Mouse (Mus musculus): ENCODE measurements around the gene Htr2c. TPM values are rescaled to one million over a fixed set of nuclear protein-coding genes. Genes with fewer than 3 reads are reported as not detected.

Htr2c gene
- 0.09 and 0.22 TPM in 2 replicates for polyA plus RNA-seq (2016; fragmentation: Nextera tagmentation; extraction: Ambion mirVana)

GRCm38 (mm10) chrX:146962258-146962913 lies at the start of gene Htr2c:
TSS of gene Htr2c (plus strand) at chrX:146962513.
- H3K4me1 ChIP-seq: no peaks in the 10 kb centered on the region
- no peak for DNase-seq (ENCODE audit: extremely low spot score, low spot score)
- no peaks in the 10 kb centered on the region for H3K9me3 ChIP-seq
- WGBS: 18% methylated on average over 27 of the region's 27 CpGs
- peak within 1 kb of the TSS; percentile 52 for H3K4me3 ChIP-seq
- peaks cover 62% of the 10 kb centered on the region for H3K27me3 ChIP-seq (ENCODE audit: poor library complexity, severe bottlenecking)
- no peaks in the 10 kb centered on the region for H3K36me3 ChIP-seq (replicated peaks)
- H3K27ac ChIP-seq: no peak within 1 kb of the TSS

- 85% methylated on average over 1 of the region's 1 CpGs for WGBS
- Histone ChIP-seq H3K9me3 (no peaks in the 10 kb centered on the region), H3K27me3 (ENCODE audit: poor library complexity, severe bottlenecking) (no peaks in the 10 kb centered on the region), H3K27ac (no peak overlapping the region), H3K4me3 (no peak overlapping the region), H3K4me1 (no peaks in the 10 kb centered on the region), H3K36me3 (replicated peaks) (no peaks in the 10 kb centered on the region)
- no peak for DNase-seq (ENCODE audit: extremely low spot score, low spot score)
Observed at GRCm38 (mm10) chrX:146928251-146928650, 34.1 kb upstream of the Htr2c start.

DNA sequence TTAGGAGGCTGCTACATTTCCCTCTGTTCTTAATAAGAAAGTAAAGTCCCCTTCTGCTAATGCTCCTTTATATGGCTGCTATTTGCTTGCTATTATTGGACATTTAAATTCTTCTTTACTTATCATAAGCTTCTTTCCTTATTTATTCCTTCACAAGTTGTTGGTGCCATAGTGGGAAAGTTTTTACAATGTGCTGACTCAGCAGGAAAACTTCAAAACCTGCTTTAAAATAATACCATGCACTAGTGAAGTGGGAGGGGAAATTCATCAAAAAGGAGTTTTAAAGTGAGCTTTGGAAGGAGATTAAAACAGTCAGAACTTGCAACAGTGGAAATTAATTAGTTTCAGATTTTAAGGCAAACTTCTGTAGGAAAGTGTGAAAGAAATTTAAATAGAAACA lies 26.0 kb upstream of the Htr2c start:
- no peaks in the 10 kb centered on the region for H3K9me3 ChIP-seq
- no peak overlapping the region for H3K4me3 ChIP-seq
- no peaks in the 10 kb centered on the region for H3K27me3 ChIP-seq (ENCODE audit: poor library complexity, severe bottlenecking)
- H3K4me1 ChIP-seq: no peaks in the 10 kb centered on the region
- H3K27ac ChIP-seq: no peak overlapping the region
- H3K36me3 ChIP-seq (replicated peaks): no peaks in the 10 kb centered on the region
- no peak for DNase-seq (ENCODE audit: extremely low spot score, low spot score)

DNA sequence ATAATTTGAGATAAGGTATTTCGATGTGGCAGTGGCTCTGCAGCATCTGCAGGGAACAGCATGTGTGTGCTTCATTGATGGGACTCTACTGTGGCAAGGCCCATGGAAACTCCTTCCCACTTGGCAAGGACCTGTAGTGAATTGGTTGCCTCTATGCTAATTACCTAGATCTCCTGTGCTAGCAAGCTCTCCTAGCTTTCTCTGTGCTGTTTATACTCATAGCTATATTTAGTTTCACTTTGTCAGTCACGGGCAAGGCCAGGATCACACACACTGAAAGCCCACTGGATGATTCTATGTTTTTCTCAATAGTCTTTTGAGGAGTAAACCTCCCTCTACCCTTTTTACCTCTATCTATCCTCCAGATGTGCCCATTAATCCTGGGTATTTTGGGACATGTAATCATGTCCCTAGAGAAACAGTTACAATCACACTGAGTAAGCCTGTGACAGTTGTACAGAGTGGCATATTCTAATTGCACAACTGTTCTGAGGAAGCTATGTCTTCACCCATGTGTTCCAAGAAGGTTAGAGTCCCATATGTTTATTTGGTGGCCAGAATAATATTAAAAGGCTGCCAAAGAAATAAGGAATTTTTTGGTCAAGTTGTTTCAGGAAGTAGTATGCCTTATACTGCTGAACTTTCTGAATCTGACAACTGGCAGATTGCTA lies 16.0 kb upstream of the Htr2c start:
- H3K4me1 ChIP-seq: no peaks in the 10 kb centered on the region
- WGBS: 84% methylated on average over 2 of the region's 2 CpGs
- no peaks in the 10 kb centered on the region for H3K27me3 ChIP-seq (ENCODE audit: poor library complexity, severe bottlenecking)

GRCm38 (mm10) chrX:146946996-146947395 lies 15.3 kb upstream of the Htr2c start:
- Histone ChIP-seq H3K9me3 (no peaks in the 10 kb centered on the region), H3K27ac (no peak overlapping the region), H3K36me3 (replicated peaks) (no peaks in the 10 kb centered on the region), H3K27me3 (ENCODE audit: poor library complexity, severe bottlenecking) (no peaks in the 10 kb centered on the region), H3K4me3 (no peak overlapping the region), H3K4me1 (no peaks in the 10 kb centered on the region)
- DNase-seq (ENCODE audit: extremely low spot score, low spot score): no peak

More for the DNA sequence above, 16.0 kb upstream of the Htr2c start:
- H3K36me3 ChIP-seq (replicated peaks): no peaks in the 10 kb centered on the region
- no peaks in the 10 kb centered on the region for H3K9me3 ChIP-seq
- no peak overlapping the region for H3K4me3 ChIP-seq
- H3K27ac ChIP-seq: no peak overlapping the region
- no peak for DNase-seq (ENCODE audit: extremely low spot score, low spot score)

GRCm38 (mm10) chrX:146958608-146959007 lies 3.7 kb upstream of the Htr2c start:
- H3K36me3 ChIP-seq (replicated peaks): no peaks in the 10 kb centered on the region
- H3K4me1 ChIP-seq: no peaks in the 10 kb centered on the region
- no peak overlapping the region for H3K4me3 ChIP-seq
- peaks cover 46% of the 10 kb centered on the region for H3K27me3 ChIP-seq (ENCODE audit: poor library complexity, severe bottlenecking)
- WGBS: 79% methylated on average over 1 of the region's 1 CpGs
- no peak for DNase-seq (ENCODE audit: extremely low spot score, low spot score)
- H3K27ac ChIP-seq: no peak overlapping the region
- H3K9me3 ChIP-seq: no peaks in the 10 kb centered on the region

DNA sequence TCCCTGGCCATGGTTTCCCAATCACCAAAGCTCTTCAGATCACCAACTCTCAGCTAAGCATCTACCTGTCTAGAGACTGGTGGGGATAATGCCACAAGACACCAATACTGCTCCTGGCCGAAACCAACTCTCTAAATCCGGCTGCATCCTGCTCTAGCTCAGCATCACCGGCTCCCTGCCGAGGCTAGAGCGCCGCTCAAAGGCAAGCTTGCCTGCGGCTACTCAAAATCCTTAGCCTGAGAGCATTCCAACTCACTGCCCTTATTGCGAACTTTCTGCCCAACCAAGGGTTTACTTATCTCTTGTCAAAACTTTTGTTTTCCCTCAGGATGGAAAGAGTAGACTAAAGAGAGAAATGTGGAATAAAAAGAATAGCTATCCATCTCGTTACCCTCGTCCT lies 2.4 kb upstream of the Htr2c start:
- Histone ChIP-seq H3K27ac (no peak overlapping the region), H3K4me3 (no peak overlapping the region), H3K27me3 (ENCODE audit: poor library complexity, severe bottlenecking) (peaks cover 58% of the 10 kb centered on the region), H3K4me1 (no peaks in the 10 kb centered on the region), H3K9me3 (no peaks in the 10 kb centered on the region), H3K36me3 (replicated peaks) (no peaks in the 10 kb centered on the region)
- DNase-seq (ENCODE audit: extremely low spot score, low spot score): no peak
- WGBS: 14% methylated on average over 10 of the region's 10 CpGs

DNA sequence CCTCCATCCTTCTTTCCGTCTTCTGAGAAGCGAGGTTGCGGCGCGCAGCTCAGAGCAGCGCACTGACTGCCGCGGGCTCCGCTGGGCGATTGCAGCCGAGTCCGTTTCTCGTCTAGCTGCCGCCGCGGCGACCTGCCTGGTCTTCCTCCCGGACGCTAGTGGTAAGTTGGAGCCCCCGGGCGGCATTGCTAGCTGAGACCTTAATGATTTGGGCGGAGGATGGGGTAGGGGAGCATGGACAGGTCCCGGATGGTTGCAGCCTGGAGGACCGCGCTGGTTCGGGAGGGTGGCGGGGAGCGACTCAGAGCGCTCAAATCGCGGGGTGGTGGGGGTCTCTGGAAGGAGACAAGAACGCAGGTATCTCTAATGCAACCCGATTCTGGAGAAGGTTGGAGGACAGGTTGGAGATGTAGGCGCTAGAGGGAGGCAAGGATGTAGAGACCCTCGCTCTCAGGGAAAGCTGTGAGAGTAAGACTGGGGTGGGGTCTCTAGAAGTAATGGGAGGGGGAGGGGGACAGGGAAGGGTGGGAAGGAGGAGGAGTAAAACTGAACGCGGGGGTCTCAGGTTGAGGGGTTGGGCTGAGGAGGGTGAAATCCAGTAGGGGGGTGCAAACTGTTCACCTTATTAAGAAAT lies 718 bp downstream of the Htr2c start:
- Histone ChIP-seq H3K4me1 (no peaks in the 10 kb centered on the region), H3K36me3 (replicated peaks) (no peaks in the 10 kb centered on the region), H3K4me3 (peak overlapping the region; percentile 52), H3K9me3 (no peaks in the 10 kb centered on the region), H3K27ac (no peak overlapping the region), H3K27me3 (ENCODE audit: poor library complexity, severe bottlenecking) (peaks cover 62% of the 10 kb centered on the region)
- WGBS: 17% methylated on average over 37 of the region's 37 CpGs
- DNase-seq (ENCODE audit: extremely low spot score, low spot score): peak; percentile 24

- no peaks in the 10 kb centered on the region for H3K9me3 ChIP-seq
- no peak for DNase-seq (ENCODE audit: extremely low spot score, low spot score)
- H3K27me3 ChIP-seq (ENCODE audit: poor library complexity, severe bottlenecking): no peaks in the 10 kb centered on the region
- no peak overlapping the region for H3K27ac ChIP-seq
- H3K4me3 ChIP-seq: no peak overlapping the region
- H3K4me1 ChIP-seq: no peaks in the 10 kb centered on the region
- 77% methylated on average over 5 of the region's 5 CpGs for WGBS
- H3K36me3 ChIP-seq (replicated peaks): no peaks in the 10 kb centered on the region
Observed at GRCm38 (mm10) chrX:146979931-146980330, 17.6 kb downstream of the Htr2c start.

DNA sequence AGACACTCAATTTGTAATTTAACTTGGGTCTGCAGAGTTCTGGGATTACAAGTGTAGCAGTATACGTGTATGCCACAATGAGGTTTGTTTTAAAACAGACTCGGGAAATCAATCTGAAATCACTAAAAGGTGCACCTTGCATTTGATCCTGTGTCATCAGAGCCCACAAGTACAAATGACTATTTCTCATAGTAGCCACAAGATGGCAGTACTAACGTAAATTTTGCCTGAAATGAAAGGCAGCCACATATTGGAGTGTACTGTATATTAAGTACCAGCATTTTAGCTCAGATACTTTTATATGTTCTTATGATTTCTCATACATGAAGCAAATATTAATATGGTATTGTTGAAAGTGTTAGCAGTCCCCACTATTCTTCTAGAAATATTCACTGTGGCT lies 93.4 kb downstream of the Htr2c start:
- WGBS: 29% methylated on average over 3 of the region's 3 CpGs
- no peak for DNase-seq (ENCODE audit: extremely low spot score, low spot score)
- Histone ChIP-seq H3K36me3 (replicated peaks) (no peaks in the 10 kb centered on the region), H3K9me3 (no peaks in the 10 kb centered on the region), H3K4me1 (no peaks in the 10 kb centered on the region), H3K27ac (no peak overlapping the region), H3K27me3 (ENCODE audit: poor library complexity, severe bottlenecking) (no peaks in the 10 kb centered on the region), H3K4me3 (no peak overlapping the region)

- no peaks in the 10 kb centered on the region for H3K27me3 ChIP-seq (ENCODE audit: poor library complexity, severe bottlenecking)
- H3K9me3 ChIP-seq: no peaks in the 10 kb centered on the region
- no peak overlapping the region for H3K27ac ChIP-seq
- H3K4me1 ChIP-seq: no peaks in the 10 kb centered on the region
- no peak overlapping the region for H3K4me3 ChIP-seq
- H3K36me3 ChIP-seq (replicated peaks): no peaks in the 10 kb centered on the region
- no peak for DNase-seq (ENCODE audit: extremely low spot score, low spot score)
Observed at GRCm38 (mm10) chrX:147071622-147072021, 109.3 kb downstream of the Htr2c start.

GRCm38 (mm10) chrX:147119155-147119554 lies 156.8 kb downstream of the Htr2c start:
- Histone ChIP-seq H3K9me3 (no peaks in the 10 kb centered on the region), H3K27me3 (ENCODE audit: poor library complexity, severe bottlenecking) (no peaks in the 10 kb centered on the region), H3K36me3 (replicated peaks) (no peaks in the 10 kb centered on the region), H3K27ac (no peak overlapping the region), H3K4me3 (no peak overlapping the region), H3K4me1 (no peaks in the 10 kb centered on the region)
- no peak for DNase-seq (ENCODE audit: extremely low spot score, low spot score)
- WGBS: 51% methylated on average over 1 of the region's 1 CpGs

GRCm38 (mm10) chrX:147215251-147215650 lies 252.9 kb downstream of the Htr2c start:
- no peaks in the 10 kb centered on the region for H3K4me1 ChIP-seq
- no peaks in the 10 kb centered on the region for H3K27me3 ChIP-seq (ENCODE audit: poor library complexity, severe bottlenecking)
- H3K9me3 ChIP-seq: no peaks in the 10 kb centered on the region
- no peak overlapping the region for H3K27ac ChIP-seq
- no peaks in the 10 kb centered on the region for H3K36me3 ChIP-seq (replicated peaks)
- no peak overlapping the region for H3K4me3 ChIP-seq
- no peak for DNase-seq (ENCODE audit: extremely low spot score, low spot score)
